Mouse (Mus musculus) myocyte (in vitro differentiated cells): ENCODE data around the gene Ripor2. TPM values are rescaled to one million over a fixed set of nuclear protein-coding genes. Genes with fewer than 3 reads are reported as not detected.

Experiments used
- H3K27me3 ChIP-seq: one replicate; pipeline ENCODE4 v1.6.1; 2011; ENCODE audit not compliant: control insufficient read depth, insufficient read depth, insufficient read length
- H3K36me3 ChIP-seq: one replicate; pipeline ENCODE4 v1.6.1; 2011; ENCODE audit not compliant: control insufficient read depth, insufficient read depth
- H3K4me2 ChIP-seq: one replicate; pipeline ENCODE4 v1.6.1; 2011; ENCODE audit warnings: low read depth, control low read depth
- H3K4me3 ChIP-seq: one replicate; pipeline ENCODE4 v1.5.1; 2011; ENCODE audit warnings: mild to moderate bottlenecking, control low read depth, moderate library complexity
- H3K79me2 ChIP-seq: one replicate; pipeline ENCODE4 v1.6.1; 2011; ENCODE audit not compliant: control insufficient read depth, insufficient read depth
- H3ac ChIP-seq: one replicate; pipeline ENCODE4 v1.6.1; 2011; ENCODE audit not compliant: control insufficient read depth, insufficient read length
- CEBPB ChIP-seq: IDR thresholded peaks from 2 replicates; pipeline ENCODE4 v1.6.1; 2011; ENCODE audit warnings: mild to moderate bottlenecking, moderate library complexity; ENCODE audit not compliant: poor library complexity, insufficient read depth, severe bottlenecking
- E2F4 ChIP-seq: IDR thresholded peaks from one replicate; pipeline ENCODE4 v1.6.1; 2011; ENCODE audit warnings: mild to moderate bottlenecking, control low read depth, moderate library complexity; ENCODE audit not compliant: insufficient read depth
- MAX ChIP-seq: IDR thresholded peaks from one replicate; pipeline ENCODE4 v1.6.1; 2011; ENCODE audit warnings: low read depth, mild to moderate bottlenecking, control low read depth
- MYOD1 ChIP-seq, 3 experiments: IDR thresholded peaks; one replicate each; pipeline ENCODE4 v1.6.1; 2011; ENCODE audit warnings: control low read depth in 2 of 3, low read depth in 2 of 3, mild to moderate bottlenecking in 2 of 3, moderate library complexity in 1 of 3; ENCODE audit not compliant: insufficient read length in 2 of 3, control insufficient read depth in 1 of 3
- MYOG ChIP-seq, 3 experiments: IDR thresholded peaks; one replicate each; pipeline ENCODE4 v1.6.1; 2011; ENCODE audit warnings: control low read depth in 2 of 3, low read depth in 2 of 3, mild to moderate bottlenecking in 2 of 3; ENCODE audit not compliant: insufficient read length in 2 of 3, control insufficient read depth in 1 of 3, insufficient read depth in 1 of 3
- POLR2A ChIP-seq: IDR thresholded peaks from one replicate; pipeline ENCODE4 v1.6.1; 2011; ENCODE audit warnings: low read depth, mild to moderate bottlenecking, control low read depth, moderate library complexity; ENCODE audit not compliant: insufficient read length
- POLR2AphosphoS2 ChIP-seq: IDR thresholded peaks from one replicate; pipeline ENCODE4 v1.6.1; 2011; ENCODE audit warnings: low read depth, control low read depth; ENCODE audit not compliant: insufficient read length
- REST ChIP-seq: IDR thresholded peaks from one replicate; pipeline ENCODE4 v1.6.1; 2011; ENCODE audit warnings: mild to moderate bottlenecking, control low read depth, moderate library complexity; ENCODE audit not compliant: insufficient read depth, insufficient read length
- SRF ChIP-seq: IDR thresholded peaks from one replicate; pipeline ENCODE4 v1.6.1; 2011; ENCODE audit warnings: low read depth; ENCODE audit not compliant: control insufficient read depth, insufficient read length
- TCF12 ChIP-seq: IDR thresholded peaks from one replicate; pipeline ENCODE4 v1.6.1; 2011; ENCODE audit warnings: mild to moderate bottlenecking, control low read depth; ENCODE audit not compliant: poor library complexity, insufficient read depth, severe bottlenecking
- TCF3 ChIP-seq: IDR thresholded peaks from one replicate; pipeline ENCODE4 v1.6.1; 2011; ENCODE audit warnings: low read depth, control low read depth; ENCODE audit not compliant: insufficient read length
- USF1 ChIP-seq: IDR thresholded peaks from one replicate; pipeline ENCODE4 v1.6.1; 2011; ENCODE audit warnings: low read depth, mild to moderate bottlenecking, control low read depth, moderate library complexity
- polyA plus RNA-seq: library from polyadenylated mRNA; unstranded; fragments of >200 nt; fragmentation: generic; extraction: Trizol; gene quantifications from one replicate; pipeline ENCODE4 v1.2.1, GENCODE M21; 2012; ENCODE audit warnings: missing spikeins

Ripor2 gene
- polyA plus RNA-seq, 1 experiment = 1.3 TPM

GRCm38 (mm10) chr13:24578317-24578716, 3.7 kb upstream of the Ripor2 start:
- no peak overlapping the region for H3ac ChIP-seq
- H3K36me3 ChIP-seq = no peaks in the 10 kb centered on the region
- H3K4me3 ChIP-seq = no peak overlapping the region
- TF ChIP-seq TCF12 = no peak
- no peak for TF ChIP-seq SRF
- TF ChIP-seq USF1 = no peak
- TF ChIP-seq TCF3 = no peak
- TF ChIP-seq MAX = no peak
- TF ChIP-seq E2F4 = no peak
- no peak for TF ChIP-seq CEBPB
- no peak for TF ChIP-seq MYOG (IDR thresholded peaks at IDR 0.05; ENCODE audit: control insufficient read depth in 1 of 3, insufficient read depth in 1 of 3, insufficient read length in 2 of 3, low read depth in 2 of 3)
- TF ChIP-seq MYOD1 (IDR thresholded peaks at IDR 0.05; ENCODE audit: control insufficient read depth in 1 of 3, insufficient read length in 2 of 3, low read depth in 2 of 3) = no peak
- TF ChIP-seq REST = no peak
- no peaks in the 10 kb centered on the region for H3K79me2 ChIP-seq
- no peaks in the 10 kb centered on the region for H3K27me3 ChIP-seq
- H3K4me2 ChIP-seq = no peak overlapping the region

GRCm38 (mm10) chr13:24580759-24581158, 1.2 kb upstream of the Ripor2 start:
- no peaks in the 10 kb centered on the region for H3K27me3 ChIP-seq
- H3K4me2 ChIP-seq = peak overlapping the region; percentile 51
- no peaks in the 10 kb centered on the region for H3K79me2 ChIP-seq
- H3K4me3 ChIP-seq = no peak overlapping the region
- TF ChIP-seq MYOG (IDR thresholded peaks at IDR 0.05; ENCODE audit: control insufficient read depth in 1 of 3, insufficient read depth in 1 of 3, insufficient read length in 2 of 3, low read depth in 2 of 3) = peak in 1 of 3 experiments; percentile 49
- TF ChIP-seq MYOD1 (IDR thresholded peaks at IDR 0.05; ENCODE audit: control insufficient read depth in 1 of 3, insufficient read length in 2 of 3, low read depth in 2 of 3) = peak in 1 of 3 experiments; percentile 65
- no peak for TF ChIP-seq POLR2AphosphoS2
- H3K36me3 ChIP-seq = no peaks in the 10 kb centered on the region
- no peak overlapping the region for H3ac ChIP-seq

GRCm38 (mm10) chr13:24584403-24584802, 2.4 kb downstream of the Ripor2 start:
- Histone ChIP-seq H3K36me3 (no peaks in the 10 kb centered on the region), H3K4me2 (no peak overlapping the region), H3K27me3 (no peaks in the 10 kb centered on the region), H3K79me2 (no peaks in the 10 kb centered on the region), H3K4me3 (no peak overlapping the region), H3ac (no peak overlapping the region)
- TF ChIP-seq USF1 = no peak
- no peak for TF ChIP-seq REST
- no peak for TF ChIP-seq MYOG (IDR thresholded peaks at IDR 0.05; ENCODE audit: control insufficient read depth in 1 of 3, insufficient read depth in 1 of 3, insufficient read length in 2 of 3, low read depth in 2 of 3)

GRCm38 (mm10) chr13:24584841-24585240, 2.9 kb downstream of the Ripor2 start:
- H3K79me2 ChIP-seq = no peaks in the 10 kb centered on the region
- no peak overlapping the region for H3K4me2 ChIP-seq
- no peaks in the 10 kb centered on the region for H3K36me3 ChIP-seq
- H3ac ChIP-seq = no peak overlapping the region
- no peak overlapping the region for H3K4me3 ChIP-seq
- TF ChIP-seq POLR2A (no peak), USF1 (no peak), TCF3 (no peak), REST (no peak), POLR2AphosphoS2 (no peak), MYOD1 (IDR thresholded peaks at IDR 0.05; ENCODE audit: control insufficient read depth in 1 of 3, insufficient read length in 2 of 3, low read depth in 2 of 3) (no peak), MAX (no peak), TCF12 (no peak)
- H3K27me3 ChIP-seq = no peaks in the 10 kb centered on the region

- H3K79me2 ChIP-seq = no peaks in the 10 kb centered on the region
- no peaks in the 10 kb centered on the region for H3K27me3 ChIP-seq
- no peak overlapping the region for H3K4me2 ChIP-seq
- no peak overlapping the region for H3K4me3 ChIP-seq
- H3ac ChIP-seq = no peak overlapping the region
- TF ChIP-seq USF1 (no peak), TCF12 (no peak), REST (no peak), MYOD1 (IDR thresholded peaks at IDR 0.05; ENCODE audit: control insufficient read depth in 1 of 3, insufficient read length in 2 of 3, low read depth in 2 of 3) (no peak), TCF3 (no peak), MYOG (IDR thresholded peaks at IDR 0.05; ENCODE audit: control insufficient read depth in 1 of 3, insufficient read depth in 1 of 3, insufficient read length in 2 of 3, low read depth in 2 of 3) (no peak), MAX (no peak), E2F4 (no peak), POLR2AphosphoS2 (no peak)
- no peaks in the 10 kb centered on the region for H3K36me3 ChIP-seq
Measured at GRCm38 (mm10) chr13:24585369-24585768, 3.4 kb downstream of the Ripor2 start.
